Mouse (Mus musculus): ENCODE measurements around the gene Ivd.

DNA sequence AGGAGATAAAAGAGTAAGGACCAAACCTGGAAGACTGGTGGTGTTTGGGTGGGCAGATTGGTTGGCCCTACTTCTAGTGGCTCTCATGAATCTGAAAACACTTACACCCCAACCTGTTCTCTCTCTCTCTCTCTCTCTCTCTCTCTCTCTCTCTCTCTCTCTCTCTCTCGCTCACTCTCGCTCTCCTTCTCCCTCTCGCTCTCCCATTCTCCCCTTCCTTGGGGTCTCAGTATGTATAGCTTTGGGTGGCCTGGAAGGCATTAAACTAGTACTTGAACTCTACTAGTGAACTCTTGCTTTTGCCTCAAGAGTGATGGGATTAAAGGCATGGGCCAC lies 554 bp downstream of the Ivd start:
- TF ChIP-seq POLR2A (IDR thresholded peaks at IDR 0.05; ENCODE audit: extremely low read depth, insufficient read depth, low read length) (no peak), CTCF (IDR thresholded peaks at IDR 0.05; ENCODE audit: extremely low read depth, insufficient read depth, low read length) (no peak)
